1 mouse cellular context compared by ENCODE assay signal in genomic region chr7:44537496-44537895, GRCm38 (mm10).
TF ChIP-seq lines count a peak whose summit lies in the region.

No protein-coding gene starts in this region.

TF ChIP-seq in CH12.LX, 34 proteins besides CTCF, POLR2A, EP300 and RAD21 (continued from another document):
- no peak for TF ChIP-seq MAX (IDR thresholded peaks at IDR 0.05; ENCODE audit: low read length)
- TF ChIP-seq ZMIZ1 (IDR thresholded peaks at IDR 0.05; ENCODE audit: low read depth, low read length): no peak
TF ChIP-seq in CH12.LX: peak in this region for 0.
